Mouse (Mus musculus) midbrain, embryonic 12.5 days (tissue): ENCODE results near the gene 2310033P09Rik. TPM values are rescaled to one million over a fixed set of nuclear protein-coding genes. Genes with fewer than 3 reads are reported as not detected.
A peak's percentile ranks its signal among the peaks of the same experiment; 100 is the strongest.

ENCODE experiments used
- ATAC-seq: fragments of 200-750 bp; cut with Nextera tagmentation; 2 replicates; pipeline ENCODE4 v1.8.0; 2017; ENCODE audit warnings: low read depth, moderate TSS enrichment, moderate library complexity; ENCODE audit not compliant: low FRiP score
- H3K27ac ChIP-seq: fragments of 300-500 bp; sonication (generic); replicated peaks from 2 replicates; pipeline ENCODE4 v1.5.1; 2016; ENCODE audit warnings: mild to moderate bottlenecking
- H3K27me3 ChIP-seq: fragments of 300-500 bp; sonication (generic); 2 replicates; pipeline ENCODE4 v1.6.1; 2016; ENCODE audit warnings: mild to moderate bottlenecking
- H3K36me3 ChIP-seq: fragments of 300-500 bp; sonication (generic); 2 replicates; pipeline ENCODE4 v1.6.1; 2016
- H3K4me1 ChIP-seq: fragments of 300-500 bp; sonication (generic); 2 replicates; pipeline ENCODE4 v1.6.1; 2016
- H3K4me2 ChIP-seq: fragments of 300-500 bp; sonication (generic); replicated peaks from 2 replicates; pipeline ENCODE4 v1.6.1; 2016; ENCODE audit warnings: mild to moderate bottlenecking, moderate library complexity
- H3K4me3 ChIP-seq: fragments of 300-500 bp; sonication (generic); 2 replicates; pipeline ENCODE4 v1.5.1; 2016; ENCODE audit warnings: mild to moderate bottlenecking
- H3K9ac ChIP-seq: fragments of 300-500 bp; sonication (generic); replicated peaks from 2 replicates; pipeline ENCODE4 v1.6.1; 2016; ENCODE audit warnings: mild to moderate bottlenecking, moderate library complexity
- H3K9me3 ChIP-seq: fragments of 300-500 bp; sonication (generic); 2 replicates; pipeline ENCODE4 v1.6.1; 2016; ENCODE audit warnings: mild to moderate bottlenecking
- WGBS: fragments of 180-500 bp; shearing (Covaris S2); methylation state at CpG from one replicate; pipeline ENCODE4 v1.1.7; 2016; 5-methylcytosine and 5-hydroxymethylcytosine counted together
- polyA plus RNA-seq: library from polyadenylated mRNA; unstranded; fragments of >200 nt; fragmentation: Nextera tagmentation; extraction: Ambion mirVana; gene quantifications from 2 replicates; pipeline ENCODE4 v1.2.1, GENCODE M21; 2016

Gene 2310033P09Rik
- polyA plus RNA-seq = 35.0 and 36.4 TPM in 2 replicates

- peak within 1 kb of the TSS; percentile 93 for H3K4me2 ChIP-seq
- peaks cover 28% of the 10 kb centered on the region for H3K4me1 ChIP-seq
- peak; percentile 87 for ATAC-seq
- H3K4me3 ChIP-seq = peak within 1 kb of the TSS; percentile 96
- under 1% methylated on average over 66 of the region's 67 CpGs for WGBS
- no peaks in the 10 kb centered on the region for H3K27me3 ChIP-seq
- H3K36me3 ChIP-seq = peaks cover 68% of the 10 kb centered on the region
- peak within 1 kb of the TSS; percentile 88 for H3K27ac ChIP-seq
- peak within 1 kb of the TSS; percentile 86 for H3K9ac ChIP-seq
- H3K9me3 ChIP-seq = no peaks in the 10 kb centered on the region
These were observed at the start of gene 2310033P09Rik for GRCm38 (mm10) chr11:59208153-59208831. TSS of gene 2310033P09Rik (plus strand) at chr11:59208321.

DNA sequence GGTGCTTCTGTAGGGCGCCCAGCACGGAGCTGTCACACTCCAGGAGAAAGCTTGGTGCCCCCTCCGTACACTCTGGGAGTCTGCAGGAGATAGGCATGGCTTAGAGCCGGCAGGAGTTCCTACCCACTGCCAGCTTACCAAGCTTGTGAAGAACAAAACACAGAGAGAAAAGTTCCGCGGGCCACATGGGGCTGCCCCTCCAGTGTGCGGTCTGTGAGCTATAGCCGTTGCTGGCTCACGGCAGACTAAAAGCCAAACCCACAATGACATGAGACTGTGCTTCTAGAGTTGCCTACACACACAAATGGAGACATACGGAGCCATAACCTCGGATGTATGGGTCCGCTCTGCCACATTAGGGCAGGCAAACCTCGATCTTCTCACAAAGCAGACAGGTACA lies 49.0 kb upstream of the 2310033P09Rik start:
- Histone ChIP-seq H3K4me3 (no peak overlapping the region), H3K4me2 (no peak overlapping the region), H3K9me3 (no peaks in the 10 kb centered on the region), H3K4me1 (peaks cover 8% of the 10 kb centered on the region), H3K27ac (no peak overlapping the region), H3K9ac (no peak overlapping the region), H3K36me3 (peaks cover 32% of the 10 kb centered on the region), H3K27me3 (no peaks in the 10 kb centered on the region)
- WGBS = 93% methylated on average over 13 of the region's 13 CpGs
- ATAC-seq = no peak

GRCm38 (mm10) chr11:59159558-59159957 lies 48.6 kb upstream of the 2310033P09Rik start:
- no peak overlapping the region for H3K4me3 ChIP-seq
- ATAC-seq = no peak
- H3K4me1 ChIP-seq = peaks cover 10% of the 10 kb centered on the region
- no peak overlapping the region for H3K27ac ChIP-seq
- no peaks in the 10 kb centered on the region for H3K27me3 ChIP-seq
- peaks cover 32% of the 10 kb centered on the region for H3K36me3 ChIP-seq
- H3K9ac ChIP-seq = no peak overlapping the region
- H3K9me3 ChIP-seq = no peaks in the 10 kb centered on the region
- no peak overlapping the region for H3K4me2 ChIP-seq
- 88% methylated on average over 4 of the region's 4 CpGs for WGBS

DNA sequence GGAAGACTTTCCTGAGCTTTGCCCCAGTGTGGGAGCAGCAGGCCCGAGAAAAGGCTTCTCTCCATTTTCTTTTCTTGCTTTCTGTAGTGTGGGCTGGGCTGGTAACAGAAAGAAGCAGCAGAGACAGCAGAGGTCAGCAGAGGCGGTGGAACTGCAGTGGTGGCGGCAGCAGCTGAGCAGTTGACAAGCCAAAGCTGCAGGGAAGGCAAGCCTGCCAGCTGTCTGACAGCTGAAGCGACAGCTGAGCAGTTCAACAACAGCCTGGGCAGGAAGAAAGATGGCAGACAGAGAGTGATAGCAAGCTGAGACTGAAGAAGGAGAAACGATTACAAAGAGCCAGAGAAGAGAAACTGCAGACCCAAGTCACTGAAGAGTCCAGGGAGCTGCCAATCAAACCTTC lies 46.7 kb upstream of the 2310033P09Rik start:
- no peaks in the 10 kb centered on the region for H3K9me3 ChIP-seq
- no peak overlapping the region for H3K9ac ChIP-seq
- no peak overlapping the region for H3K4me2 ChIP-seq
- H3K27ac ChIP-seq = no peak overlapping the region
- H3K4me1 ChIP-seq = peaks cover 10% of the 10 kb centered on the region
- peaks cover 22% of the 10 kb centered on the region for H3K36me3 ChIP-seq
- WGBS = 79% methylated on average over 5 of the region's 5 CpGs
- no peaks in the 10 kb centered on the region for H3K27me3 ChIP-seq
- no peak overlapping the region for H3K4me3 ChIP-seq
- no peak for ATAC-seq

DNA sequence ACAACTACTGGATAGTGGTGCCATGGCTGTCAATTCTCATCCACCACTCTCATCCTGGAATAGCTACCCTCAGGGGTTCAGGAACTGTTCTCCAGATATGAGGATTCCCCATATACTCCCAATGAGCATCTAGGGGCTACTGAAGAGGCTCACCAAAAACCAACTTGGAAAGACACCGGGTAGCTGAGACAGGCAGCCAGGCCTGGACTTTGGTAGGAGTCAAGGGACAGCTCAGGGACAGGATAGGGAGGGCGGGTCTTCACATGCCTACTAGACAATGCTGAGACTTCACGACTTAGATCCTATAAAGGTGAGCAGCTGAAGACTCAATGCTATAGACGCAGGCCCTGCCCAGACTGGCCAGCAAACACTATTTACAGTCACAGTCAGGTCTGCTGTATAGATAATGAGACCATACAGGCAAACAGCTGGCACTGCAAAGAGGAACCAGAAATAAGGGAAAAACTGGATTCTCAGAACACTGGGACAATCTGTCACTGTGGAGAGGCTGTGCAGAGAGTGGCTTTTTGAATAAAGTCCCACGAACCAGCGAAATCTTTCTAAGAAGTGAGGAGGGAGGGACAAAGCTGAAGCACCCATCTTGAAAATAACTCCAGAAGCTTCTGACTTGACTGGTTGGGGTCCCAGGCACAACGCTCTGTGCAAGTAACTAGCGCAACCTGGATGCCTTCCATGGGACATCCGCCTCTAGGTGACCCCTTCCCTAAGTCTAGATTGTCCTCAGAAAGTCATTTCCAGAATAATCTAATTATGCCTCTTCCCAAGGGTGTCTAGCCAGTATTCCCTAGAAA lies 45.5 kb upstream of the 2310033P09Rik start:
- H3K36me3 ChIP-seq = peaks cover 11% of the 10 kb centered on the region
- WGBS = 65% methylated on average over 9 of the region's 9 CpGs
- no peaks in the 10 kb centered on the region for H3K9me3 ChIP-seq
- H3K4me2 ChIP-seq = peak overlapping the region; percentile 54
- H3K27ac ChIP-seq = peak overlapping the region; percentile 99
- H3K27me3 ChIP-seq = 0 out of 2 replicates have a peak, but pooled peaks cover 3% of the 10 kb centered on the region
- no peak for ATAC-seq
- H3K4me3 ChIP-seq = peak overlapping the region; percentile 84
- peak overlapping the region; percentile 92 for H3K9ac ChIP-seq
- H3K4me1 ChIP-seq = peaks cover 10% of the 10 kb centered on the region

DNA sequence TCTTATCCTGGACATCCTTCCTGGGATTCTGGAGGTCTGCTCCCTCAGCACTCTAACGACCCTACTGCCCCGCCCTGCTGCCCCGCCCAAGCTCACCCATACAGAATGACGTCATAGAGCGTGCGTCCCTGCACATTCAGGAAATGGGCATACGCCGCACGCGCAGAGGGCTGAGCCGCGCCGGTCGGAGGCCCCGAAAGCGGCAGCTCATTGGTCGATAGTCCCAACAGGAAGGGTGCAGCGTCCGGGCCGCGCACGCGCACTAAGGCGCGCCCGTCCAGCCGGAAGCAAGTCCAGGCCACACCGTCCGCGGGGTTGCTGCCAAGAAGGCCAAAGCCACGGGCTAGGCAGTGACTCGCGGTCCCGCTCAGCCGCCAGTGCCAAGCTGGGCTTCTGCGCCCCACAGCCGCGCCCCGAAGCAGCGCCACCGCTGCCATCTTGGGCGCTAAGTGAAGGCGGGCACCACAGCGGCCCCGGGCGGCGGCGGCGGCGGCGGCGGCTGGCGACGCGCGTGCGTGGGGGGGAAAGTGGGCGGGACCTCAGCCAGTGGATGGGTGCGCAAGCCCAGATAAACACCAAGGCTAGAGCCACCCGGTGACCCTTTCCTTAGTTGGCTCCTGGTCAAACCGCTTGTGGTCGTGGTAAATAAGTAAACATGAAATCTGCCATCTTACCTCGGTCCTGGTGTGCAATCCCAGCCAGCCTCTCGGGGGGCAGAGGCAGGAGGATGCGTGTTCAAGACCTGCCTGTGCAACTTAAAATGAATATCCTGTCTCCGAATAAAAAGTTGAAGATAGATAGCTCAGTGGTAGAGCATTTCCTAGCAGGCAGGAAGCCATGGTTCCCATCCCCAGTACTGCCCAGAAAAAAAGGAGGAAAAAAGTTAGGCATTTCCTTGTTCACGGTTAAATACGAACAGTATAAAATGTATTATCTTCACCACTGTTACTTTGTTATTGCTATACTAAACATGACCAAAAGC lies 44.6 kb upstream of the 2310033P09Rik start, which contains the start of gene Iba57:
Gene Iba57 (minus strand): TSS at position 485 of the 982 bp plus-strand sequence.
- 3% methylated on average over 68 of the region's 68 CpGs for WGBS

DNA sequence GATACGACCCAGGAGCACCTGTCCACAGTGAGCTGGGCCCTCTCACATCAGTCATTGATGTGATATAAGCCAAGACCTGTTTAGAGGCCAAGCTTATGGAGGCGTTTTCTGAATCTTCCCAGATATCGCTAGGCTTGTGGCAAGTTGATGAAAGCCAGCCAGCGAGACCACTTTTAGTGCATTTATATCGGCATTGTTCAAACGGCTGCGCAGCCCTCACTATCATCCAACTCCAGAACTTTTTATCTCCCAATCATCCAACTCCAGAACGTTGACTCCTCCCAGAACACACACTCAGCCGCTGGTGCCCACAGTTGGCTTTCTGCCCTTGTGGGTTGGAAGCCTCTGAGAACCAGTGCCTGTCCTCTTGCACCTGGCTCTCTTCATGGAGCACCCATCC lies 43.7 kb upstream of the 2310033P09Rik start:
- H3K9ac ChIP-seq = no peak overlapping the region
- H3K4me3 ChIP-seq = peak overlapping the region; percentile 84
- 0 out of 2 replicates have a peak, but pooled peaks cover 3% of the 10 kb centered on the region for H3K27me3 ChIP-seq
- H3K4me2 ChIP-seq = peak overlapping the region; percentile 54
- no peaks in the 10 kb centered on the region for H3K9me3 ChIP-seq
- 90% methylated on average over 9 of the region's 9 CpGs for WGBS
- peaks cover 10% of the 10 kb centered on the region for H3K4me1 ChIP-seq
- no peaks in the 10 kb centered on the region for H3K36me3 ChIP-seq
- H3K27ac ChIP-seq = no peak overlapping the region
- no peak for ATAC-seq

More for the DNA sequence above, 44.6 kb upstream of the 2310033P09Rik start, which contains the start of gene Iba57:
- Histone ChIP-seq H3K4me1 (peaks cover 10% of the 10 kb centered on the region), H3K4me2 (peak within 1 kb of the TSS; percentile 54), H3K36me3 (peaks cover 2% of the 10 kb centered on the region; the same call in 1 of the 2 replicates), H3K9ac (peak within 1 kb of the TSS; percentile 92), H3K4me3 (peak within 1 kb of the TSS; percentile 84), H3K27me3 (0 out of 2 replicates have a peak, but pooled peaks cover 3% of the 10 kb centered on the region), H3K9me3 (no peaks in the 10 kb centered on the region), H3K27ac (peak within 1 kb of the TSS; percentile 99)
- ATAC-seq = peak; percentile 98

- 56% methylated on average over 2 of the region's 2 CpGs for WGBS
- no peak for ATAC-seq
- H3K27ac ChIP-seq = no peak overlapping the region
- H3K36me3 ChIP-seq = no peaks in the 10 kb centered on the region
- H3K27me3 ChIP-seq = 0 out of 2 replicates have a peak, but pooled peaks cover 3% of the 10 kb centered on the region
- no peak overlapping the region for H3K4me3 ChIP-seq
- no peak overlapping the region for H3K9ac ChIP-seq
- H3K9me3 ChIP-seq = no peaks in the 10 kb centered on the region
- H3K4me2 ChIP-seq = no peak overlapping the region
- H3K4me1 ChIP-seq = peaks cover 10% of the 10 kb centered on the region
These were observed 42.4 kb upstream of the 2310033P09Rik start for GRCm38 (mm10) chr11:59165616-59166241.

GRCm38 (mm10) chr11:59169807-59170206 lies 38.3 kb upstream of the 2310033P09Rik start:
- H3K4me2 ChIP-seq = no peak overlapping the region
- WGBS = 85% methylated on average over 3 of the region's 3 CpGs
- H3K9me3 ChIP-seq = no peaks in the 10 kb centered on the region
- H3K9ac ChIP-seq = no peak overlapping the region
- no peak for ATAC-seq
- H3K27ac ChIP-seq = no peak overlapping the region
- H3K27me3 ChIP-seq = peaks cover 25% of the 10 kb centered on the region
- no peaks in the 10 kb centered on the region for H3K36me3 ChIP-seq
- no peak overlapping the region for H3K4me3 ChIP-seq
- H3K4me1 ChIP-seq = no peaks in the 10 kb centered on the region

- H3K27me3 ChIP-seq = peaks cover 32% of the 10 kb centered on the region
- H3K9ac ChIP-seq = no peak overlapping the region
- no peaks in the 10 kb centered on the region for H3K4me1 ChIP-seq
- H3K27ac ChIP-seq = no peak overlapping the region
- WGBS = 72% methylated on average over 4 of the region's 4 CpGs
- no peak overlapping the region for H3K4me3 ChIP-seq
- no peak overlapping the region for H3K4me2 ChIP-seq
- no peaks in the 10 kb centered on the region for H3K9me3 ChIP-seq
- no peaks in the 10 kb centered on the region for H3K36me3 ChIP-seq
- ATAC-seq = no peak
These were observed 37.6 kb upstream of the 2310033P09Rik start for GRCm38 (mm10) chr11:59170549-59170948.
